Mouse (Mus musculus): ENCODE data around the gene Spag4. TPM values are rescaled to one million over a fixed set of nuclear protein-coding genes. Genes with fewer than 3 reads are reported as not detected.

Spag4 gene
- polyA plus RNA-seq, 1 experiment from 2014 or later: 1.6 TPM

Other genes starting within 250 kb of the Spag4 start
- 17.4 and 17.7 TPM in 2 replicates for gene BC029722, start 245.7 kb upstream of the Spag4 start, polyA plus RNA-seq (2015; fragmentation: Nextera tagmentation; extraction: Ambion mirVana)
- gene Eif6, start 238.2 kb upstream of the Spag4 start, polyA plus RNA-seq (2015; fragmentation: Nextera tagmentation; extraction: Ambion mirVana): 125 and 140 TPM in 2 replicates
- gene Fam83c, start 230.3 kb upstream of the Spag4 start, polyA plus RNA-seq (2015; fragmentation: Nextera tagmentation; extraction: Ambion mirVana): 0.05 and 0.07 TPM in 2 replicates
- gene Uqcc1, start 134.9 kb upstream of the Spag4 start, polyA plus RNA-seq (2015; fragmentation: Nextera tagmentation; extraction: Ambion mirVana): 127 and 129 TPM in 2 replicates
- gene Gm15557, start 124.4 kb upstream of the Spag4 start, polyA plus RNA-seq (2015; fragmentation: Nextera tagmentation; extraction: Ambion mirVana): not detected in 2 replicates
- 0.26 and 0.39 TPM in 2 replicates for gene Gdf5, start 119.8 kb upstream of the Spag4 start, polyA plus RNA-seq (2015; fragmentation: Nextera tagmentation; extraction: Ambion mirVana)
- gene Cep250, start 108.7 kb upstream of the Spag4 start, polyA plus RNA-seq (2015; fragmentation: Nextera tagmentation; extraction: Ambion mirVana): 6.9 and 9.9 TPM in 2 replicates
- 0.96 and 1.1 TPM in 2 replicates for gene 6430550D23Rik, start 57.2 kb upstream of the Spag4 start, polyA plus RNA-seq (2015; fragmentation: Nextera tagmentation; extraction: Ambion mirVana)
- 143 and 162 TPM in 2 replicates for gene Ergic3, start 57.1 kb upstream of the Spag4 start, polyA plus RNA-seq (2015; fragmentation: Nextera tagmentation; extraction: Ambion mirVana)
- not detected in 2 replicates for gene Fer1l4, start 12.2 kb upstream of the Spag4 start, polyA plus RNA-seq (2015; fragmentation: Nextera tagmentation; extraction: Ambion mirVana)
- gene Cpne1, start 46.8 kb downstream of the Spag4 start, polyA plus RNA-seq (2015; fragmentation: Nextera tagmentation; extraction: Ambion mirVana): 27.9 and 29.2 TPM in 2 replicates
- 17.7 and 20.7 TPM in 2 replicates for gene Rbm12, start 46.8 kb downstream of the Spag4 start, polyA plus RNA-seq (2015; fragmentation: Nextera tagmentation; extraction: Ambion mirVana)
- 10.8 and 14.1 TPM in 2 replicates for gene Gm28036, start 61.9 kb downstream of the Spag4 start, polyA plus RNA-seq (2015; fragmentation: Nextera tagmentation; extraction: Ambion mirVana)
- 338 and 361 TPM in 2 replicates for gene Romo1, start 78.9 kb downstream of the Spag4 start, polyA plus RNA-seq (2015; fragmentation: Nextera tagmentation; extraction: Ambion mirVana)
- gene Nfs1, start 79.0 kb downstream of the Spag4 start, polyA plus RNA-seq (2015; fragmentation: Nextera tagmentation; extraction: Ambion mirVana): 70.3 and 75.0 TPM in 2 replicates
- 355 and 375 TPM in 2 replicates for gene Rbm39, start 115.1 kb downstream of the Spag4 start, polyA plus RNA-seq (2015; fragmentation: Nextera tagmentation; extraction: Ambion mirVana)
- gene Phf20, start 131.3 kb downstream of the Spag4 start, polyA plus RNA-seq (2015; fragmentation: Nextera tagmentation; extraction: Ambion mirVana): 43.0 and 46.5 TPM in 2 replicates
- gene Cnbd2, start 247.1 kb downstream of the Spag4 start, polyA plus RNA-seq (2015; fragmentation: Nextera tagmentation; extraction: Ambion mirVana): 2.2 and 2.7 TPM in 2 replicates
- 45.3 and 48.2 TPM in 2 replicates for gene Scand1, start 247.5 kb downstream of the Spag4 start, polyA plus RNA-seq (2015; fragmentation: Nextera tagmentation; extraction: Ambion mirVana)

All from heart, embryonic 16.5 days (tissue).